Mouse (Mus musculus) T-helper 17 cell (primary cell): Measurements from ENCODE around the gene 4930572O03Rik.

Experiments
- in situ Hi-C, 2 experiments: fragments of 300-600 bp; cut with MboI, MseI; formaldehyde crosslinking; loops; 1 replicate in 1 of 2; 2 replicates in 1 of 2; pipeline ENCODE4 v1.15.1; 2025; ENCODE audit warnings: high pct_unique_total_duplicates in 2 of 2

Gene 4930572O03Rik

DNA sequence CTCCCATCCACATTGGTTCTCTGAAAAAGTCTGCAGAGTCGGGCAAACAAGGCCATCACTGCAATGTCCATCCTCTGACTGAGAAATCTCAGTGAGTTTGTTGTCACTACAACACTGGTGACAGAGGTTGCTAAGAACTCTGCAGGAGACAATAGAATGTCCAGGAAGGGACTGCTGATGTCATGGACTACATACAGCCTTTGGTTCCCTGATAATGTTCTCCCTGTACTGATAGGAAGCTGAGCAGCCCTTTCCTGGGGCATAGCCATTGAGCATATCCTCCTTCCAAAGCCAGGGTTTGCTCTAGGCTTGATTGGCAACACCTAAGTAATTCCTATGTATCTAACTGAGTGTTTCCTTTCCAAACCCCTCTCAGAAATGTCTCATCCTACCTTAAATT is at the start of gene 4930572O03Rik:
4930572O03Rik (minus strand) TSS at position 101 of the 400 bp plus-strand sequence.
- in situ Hi-C loops = loop anchor here in 1 of 2 experiments (5.0 kb wide), 1 partner anchor 40 kb away; the partner anchor contains the start of gene Speer4d

DNA sequence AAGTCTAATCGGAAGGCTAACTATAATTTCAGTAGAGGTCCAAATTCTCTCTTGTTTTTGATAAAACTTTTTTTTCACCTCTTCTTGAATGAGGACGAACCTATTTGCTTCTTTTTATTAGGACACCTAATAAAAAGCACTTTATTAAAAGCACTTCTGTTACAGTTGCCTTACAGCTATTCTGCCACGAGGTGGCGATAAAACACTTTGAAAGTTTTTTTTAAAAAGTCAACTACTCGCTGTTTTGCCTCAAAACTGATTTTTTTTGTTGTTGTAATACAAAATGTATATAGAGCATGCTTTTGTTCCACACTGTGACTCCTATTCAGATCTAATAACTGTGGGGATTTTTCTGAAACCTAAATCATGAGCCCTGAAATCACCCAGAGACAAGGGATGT is 46.0 kb upstream of the 4930572O03Rik start:
- in situ Hi-C loops = loop anchor here in 1 of 2 experiments (10.0 kb wide), 1 partner anchor 58 kb away; no protein-coding TSS in a partner anchor

DNA sequence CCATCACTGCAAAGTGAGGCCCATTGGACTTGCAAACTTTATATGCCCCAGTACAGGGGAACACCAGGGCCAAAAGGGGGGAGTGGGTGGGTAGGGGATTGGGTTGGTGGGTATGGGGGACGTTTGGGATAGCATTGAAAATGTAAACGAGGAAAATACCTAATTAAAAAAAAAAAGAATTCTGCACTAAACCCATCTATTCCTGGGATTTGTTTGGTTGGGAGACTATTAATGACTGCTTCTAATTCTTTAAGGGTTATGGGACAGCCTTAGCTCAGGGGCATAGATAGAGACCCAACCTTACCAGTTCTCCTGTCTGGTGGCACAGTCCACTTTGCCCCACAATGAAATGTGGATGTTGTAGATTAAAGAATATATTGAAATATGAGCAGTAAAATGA is 40.9 kb upstream of the 4930572O03Rik start:
- in situ Hi-C loops = loop anchor here (5.0 to 25.0 kb wide), 3 partner anchors 60 to 685 kb away; no protein-coding TSS in a partner anchor

DNA sequence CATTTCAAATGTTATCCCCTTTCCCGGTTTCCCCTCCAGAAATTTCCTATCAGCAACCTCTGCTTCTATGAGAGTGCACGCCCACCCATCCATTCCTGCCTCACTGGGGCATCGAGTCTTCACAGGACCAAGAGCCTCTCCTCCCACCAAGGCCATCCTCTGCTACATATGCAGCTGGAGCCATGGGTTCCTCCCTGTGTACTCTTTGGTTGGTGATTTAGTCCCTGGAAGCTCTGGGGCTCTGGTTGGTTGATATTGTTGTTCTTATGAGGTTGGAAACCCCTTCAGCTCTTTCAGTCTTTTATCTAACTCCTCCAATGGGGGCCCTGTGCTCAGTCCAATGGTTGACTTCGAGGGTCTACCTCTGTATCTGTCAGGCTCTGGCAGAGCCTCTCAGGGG is 35.0 kb upstream of the 4930572O03Rik start:
- in situ Hi-C loops = loop anchor here (5.0 to 25.0 kb wide), 3 partner anchors 95 to 740 kb away; no protein-coding TSS in a partner anchor

DNA sequence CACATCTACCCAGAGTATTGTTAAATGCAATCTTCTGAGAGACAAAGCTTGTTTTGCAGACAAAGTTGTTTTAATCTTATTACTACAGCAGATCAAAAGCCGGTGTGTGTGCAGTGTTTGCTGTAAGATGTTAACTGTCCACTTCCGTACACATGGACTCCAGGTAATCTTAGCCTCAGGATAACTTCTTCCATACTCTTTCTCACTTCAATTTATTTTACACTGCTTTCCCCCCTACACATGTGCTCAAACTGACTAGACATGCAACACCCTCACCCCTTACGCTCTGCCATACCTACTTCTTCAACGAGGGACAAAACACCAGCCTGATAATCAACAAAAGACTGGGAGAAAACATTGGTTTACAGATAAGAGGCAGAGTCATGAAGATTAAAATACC is 34.0 kb upstream of the 4930572O03Rik start:
- in situ Hi-C loops = loop anchor here (5.0 to 25.0 kb wide), 3 partner anchors 94 to 739 kb away; no protein-coding TSS in a partner anchor

DNA sequence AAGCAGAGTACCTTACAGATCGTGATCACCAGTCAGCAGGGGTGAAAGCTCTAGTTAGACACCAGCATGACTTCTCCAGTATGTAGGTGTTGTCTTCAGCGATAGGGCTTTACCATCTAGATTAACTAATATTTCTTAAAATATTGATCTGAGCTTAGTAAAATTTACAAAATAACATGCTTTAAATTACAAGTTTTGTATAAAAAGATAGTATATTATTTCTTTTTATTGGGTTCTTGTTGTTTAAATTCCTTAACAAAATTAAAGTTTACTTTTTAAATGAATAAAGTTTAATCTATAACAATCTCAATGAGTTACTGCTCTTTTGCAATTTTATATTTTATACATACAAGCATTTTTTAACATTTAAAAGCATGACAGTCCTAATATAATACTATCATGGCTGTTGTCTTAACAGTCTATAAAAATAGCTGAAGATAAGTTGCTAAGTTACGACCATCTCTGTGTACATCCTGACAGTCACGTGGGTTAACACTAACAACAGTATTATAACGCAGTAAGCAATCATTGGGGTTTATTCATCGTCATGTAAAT is 32.9 kb upstream of the 4930572O03Rik start:
- in situ Hi-C loops = loop anchor here (5.0 to 25.0 kb wide), 3 partner anchors 92 to 737 kb away; no protein-coding TSS in a partner anchor

DNA sequence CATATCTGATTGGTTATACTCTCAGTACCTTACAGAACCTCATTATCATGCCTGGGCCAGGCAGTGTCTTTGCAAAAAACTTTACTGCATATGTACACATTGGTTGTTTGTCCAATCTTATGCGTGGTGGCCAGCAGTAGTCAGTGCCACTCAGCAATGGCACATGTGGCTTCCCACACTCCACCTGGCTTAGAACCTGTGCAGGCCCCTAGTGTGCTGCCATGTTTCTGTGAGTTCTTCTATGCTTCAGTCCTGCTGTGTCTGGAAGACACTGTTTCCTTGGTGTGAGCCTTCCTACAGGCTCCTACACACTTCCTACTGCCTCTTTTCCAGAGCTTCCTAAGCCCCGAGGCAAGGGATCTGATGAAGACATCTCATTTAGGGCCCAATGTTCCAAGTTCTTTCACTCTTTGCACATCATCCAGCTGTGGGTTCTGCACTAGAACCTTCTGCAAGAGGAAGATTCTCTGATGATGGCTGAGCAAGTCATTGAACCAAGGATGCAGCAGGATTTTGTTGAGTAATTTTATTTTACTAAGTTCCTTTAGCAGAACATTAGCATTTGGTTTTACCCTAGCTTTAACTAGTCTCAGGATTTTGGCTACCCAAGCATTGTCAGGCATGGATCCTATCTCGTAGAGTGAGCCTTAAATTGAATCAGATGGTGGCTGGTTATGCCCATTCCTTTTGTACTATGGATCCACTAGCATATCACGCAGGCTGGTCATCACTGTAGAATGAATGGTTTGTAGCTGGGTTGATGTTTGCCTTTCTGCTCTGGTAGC is 32.2 kb upstream of the 4930572O03Rik start:
- in situ Hi-C loops = loop anchor here in 1 of 2 experiments (25.0 kb wide), 1 partner anchor 677 kb away; no protein-coding TSS in a partner anchor

DNA sequence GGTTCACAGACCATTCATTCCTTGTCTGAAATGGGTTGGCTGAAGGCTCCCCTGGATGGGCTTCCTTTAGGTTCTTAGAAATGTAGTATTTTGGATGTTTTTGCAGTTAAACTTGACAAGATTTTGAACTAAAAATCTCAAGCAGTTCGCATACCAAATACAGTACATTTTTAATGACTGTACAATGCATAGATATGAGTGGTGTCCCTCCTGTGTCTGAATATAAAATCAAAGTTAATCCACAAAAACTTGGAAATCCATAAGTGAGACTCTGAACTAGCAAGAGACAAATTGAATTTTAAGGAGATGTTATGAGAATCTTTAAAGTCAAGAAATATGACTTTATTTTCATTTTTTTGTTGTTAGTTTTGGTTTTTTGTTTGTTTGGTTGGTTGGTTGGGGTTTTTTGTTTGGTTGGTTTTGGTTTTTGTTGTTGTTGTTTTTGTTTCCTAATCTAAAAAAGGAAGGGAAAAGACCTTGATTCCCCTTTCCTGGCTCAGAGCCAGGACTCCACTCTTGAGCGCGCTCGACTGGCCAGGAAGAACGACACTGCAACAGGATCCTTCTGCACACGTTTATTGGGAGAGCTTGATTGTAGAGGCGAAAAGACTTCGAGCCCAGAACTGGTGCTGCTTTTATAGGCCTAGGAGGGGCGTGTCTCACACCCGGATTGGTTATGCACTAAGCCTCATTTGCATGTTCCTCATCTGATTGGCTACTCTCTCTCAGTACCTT is 24.6 kb upstream of the 4930572O03Rik start:
- in situ Hi-C loops = loop anchor here (5.0 to 25.0 kb wide), 2 partner anchors 629 to 669 kb away; no protein-coding TSS in a partner anchor

DNA sequence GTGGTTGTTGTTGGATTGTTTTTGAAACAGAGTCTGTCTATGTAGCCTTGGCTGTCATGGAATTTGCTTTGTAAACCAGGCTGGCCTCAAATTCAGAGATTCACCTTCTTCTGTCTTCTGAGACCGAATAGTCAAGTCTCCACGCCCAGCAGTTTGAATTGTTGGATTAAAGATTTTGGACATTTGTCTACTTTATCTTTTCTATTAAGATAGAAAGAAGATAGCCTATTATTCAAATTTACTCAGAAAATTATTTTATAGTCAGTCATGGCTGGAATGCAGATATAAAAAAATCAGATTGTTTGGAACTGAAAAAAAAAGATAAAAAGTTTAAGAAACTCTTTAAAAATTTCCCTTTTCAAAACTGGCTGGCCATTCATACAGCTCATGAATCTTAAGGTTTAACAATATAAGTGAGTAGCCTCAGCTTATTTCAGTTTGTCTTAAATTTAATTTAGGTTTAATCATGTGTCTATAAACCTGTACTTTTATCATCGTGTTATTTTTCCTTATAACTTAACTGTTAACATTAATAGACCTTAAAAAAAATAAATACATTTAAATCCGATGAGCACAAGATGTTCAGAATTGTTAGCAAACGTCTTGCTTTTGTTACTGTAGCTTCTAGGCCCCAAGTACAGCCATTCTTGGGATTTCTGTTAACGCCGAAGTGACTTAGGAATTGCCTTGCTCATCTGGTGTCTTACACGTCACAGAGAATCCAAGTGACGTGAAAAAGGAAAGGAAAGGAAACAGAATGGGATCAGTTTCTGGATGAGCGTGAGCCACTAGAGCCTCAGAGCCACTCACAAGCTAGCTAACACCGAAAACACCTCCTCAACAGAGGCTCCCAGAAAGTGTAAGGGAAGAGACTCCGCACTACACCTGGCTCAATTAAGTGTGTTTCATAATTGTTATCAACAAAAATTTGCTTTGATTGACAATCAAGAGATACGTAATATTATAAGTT is 23.4 kb upstream of the 4930572O03Rik start:
- in situ Hi-C loops = loop anchor here (5.0 to 25.0 kb wide), 3 partner anchors 123 to 668 kb away; no protein-coding TSS in a partner anchor

DNA sequence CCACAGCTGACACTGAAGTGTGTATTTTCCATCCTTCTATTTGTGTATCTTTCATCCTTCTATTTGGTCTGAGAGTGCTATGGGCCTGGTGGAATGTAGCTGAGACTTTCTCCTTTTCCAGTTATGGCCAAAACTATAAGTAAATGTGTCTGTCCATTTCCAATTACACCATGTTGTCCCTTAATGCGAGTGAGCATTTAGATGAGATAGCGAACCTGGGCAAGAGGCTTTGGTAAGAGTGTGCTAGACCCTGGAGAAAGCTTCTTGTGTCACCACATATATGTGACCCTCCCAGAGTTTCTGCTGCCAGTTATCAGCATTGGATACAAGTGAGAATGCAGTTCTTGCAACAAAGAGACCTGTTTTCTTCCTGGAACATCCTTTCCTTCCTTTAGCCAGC is 22.0 kb upstream of the 4930572O03Rik start:
- in situ Hi-C loops = loop anchor here in 1 of 2 experiments (5.0 to 25.0 kb wide), 2 partner anchors 122 to 667 kb away; no protein-coding TSS in a partner anchor

DNA sequence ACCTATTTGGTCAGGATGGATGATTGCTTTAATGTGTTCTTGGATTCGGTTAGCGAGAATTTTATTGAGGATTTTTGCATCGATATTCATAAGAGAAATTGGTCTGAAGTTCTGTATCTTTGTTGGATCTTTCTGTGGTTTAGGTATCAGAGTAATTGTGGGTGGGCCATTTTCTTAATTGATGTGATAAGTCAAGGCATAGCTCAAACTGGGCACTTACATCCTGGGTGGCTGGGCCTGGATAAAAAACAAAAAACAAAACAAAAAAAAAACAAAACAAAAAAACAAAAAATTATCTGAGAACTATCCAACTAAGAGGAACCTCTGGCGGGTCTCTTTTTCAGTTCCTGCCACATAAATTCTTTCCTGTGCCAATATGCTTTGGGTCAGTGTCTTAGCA is 20.9 kb upstream of the 4930572O03Rik start:
- in situ Hi-C loops = loop anchor here in 1 of 2 experiments (5.0 to 25.0 kb wide), 2 partner anchors 120 to 665 kb away; no protein-coding TSS in a partner anchor

DNA sequence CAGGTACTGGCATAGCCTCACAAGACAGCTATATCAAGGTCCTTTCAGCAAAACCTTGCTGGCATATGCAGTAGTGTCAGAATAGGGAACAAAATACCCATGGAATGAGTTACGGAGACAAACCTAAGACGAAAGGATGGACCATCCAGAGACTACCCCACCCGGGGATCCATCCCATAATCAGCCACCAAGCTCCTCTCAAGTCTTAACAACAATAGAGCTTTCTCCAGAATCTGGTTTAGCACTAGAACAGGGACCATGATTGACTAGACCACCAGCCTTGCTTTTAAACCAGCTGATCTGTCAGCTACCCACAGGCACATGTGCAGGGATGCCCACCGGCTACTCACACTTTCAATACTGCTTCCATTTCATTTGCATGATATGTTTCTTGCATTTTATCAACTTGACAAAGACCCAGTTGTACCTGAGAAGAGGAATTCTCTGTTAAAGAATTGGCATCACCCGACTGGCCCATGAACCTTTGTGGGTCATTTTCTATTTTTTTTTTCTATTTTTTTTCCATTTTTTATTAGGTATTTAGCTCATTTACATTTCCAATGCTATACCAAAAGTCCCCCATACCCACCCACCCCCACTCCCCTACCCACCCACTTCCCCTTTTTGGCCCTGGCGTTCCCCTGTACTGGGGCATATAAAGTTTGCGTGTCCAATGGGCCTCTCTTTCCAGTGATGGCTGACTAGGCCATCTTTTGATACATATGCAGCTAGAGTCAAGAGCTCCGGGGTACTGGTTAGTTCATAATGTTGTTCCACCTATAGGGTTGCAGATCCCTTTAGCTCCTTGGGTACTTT is 17.8 kb upstream of the 4930572O03Rik start:
- in situ Hi-C loops = loop anchor here (5.0 to 25.0 kb wide), 3 partner anchors 117 to 687 kb away; no protein-coding TSS in a partner anchor

DNA sequence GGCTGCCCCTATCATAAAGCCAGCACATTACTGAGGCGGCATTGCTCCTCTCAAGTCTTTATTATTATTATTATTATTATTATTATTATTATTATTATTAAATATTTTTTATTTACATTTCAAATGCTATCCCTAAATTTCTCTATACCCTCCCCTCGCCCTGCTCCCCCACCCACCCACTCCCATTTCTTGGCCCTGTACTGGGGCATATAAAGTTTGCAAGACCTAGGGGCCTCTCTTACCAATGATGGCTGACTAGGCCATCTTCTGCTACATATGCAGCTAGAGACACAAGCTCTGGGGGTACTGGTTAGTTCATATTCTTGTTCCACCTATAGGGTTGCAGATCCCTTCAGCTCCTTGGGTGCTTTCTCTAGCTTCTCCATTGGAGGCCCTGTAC is 17.1 kb upstream of the 4930572O03Rik start:
- in situ Hi-C loops = loop anchor here in 1 of 2 experiments (5.0 kb wide), 1 partner anchor 687 kb away; no protein-coding TSS in a partner anchor

DNA sequence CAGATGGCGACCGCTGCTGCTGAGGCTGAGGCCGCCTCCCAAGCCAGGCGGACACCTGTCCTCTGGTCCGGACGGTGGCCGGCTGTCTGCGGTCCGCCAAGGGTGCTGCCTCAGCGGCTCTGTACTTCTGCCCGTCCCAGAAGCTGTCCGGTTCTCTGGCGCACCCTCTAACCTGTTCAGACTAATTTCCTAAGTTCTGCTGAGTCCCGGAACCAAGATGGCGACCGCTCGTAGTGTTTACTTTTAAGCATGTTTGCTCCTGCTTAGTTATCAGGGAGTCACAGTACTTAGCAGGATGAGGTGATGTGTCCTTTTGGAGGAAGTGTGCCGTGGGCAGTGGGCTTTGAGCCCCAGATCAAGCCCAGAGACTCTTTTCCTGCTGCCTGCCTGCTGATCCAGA is 13.9 kb upstream of the 4930572O03Rik start:
- in situ Hi-C loops = loop anchor here in 1 of 2 experiments (5.0 kb wide), 1 partner anchor 683 kb away; no protein-coding TSS in a partner anchor

DNA sequence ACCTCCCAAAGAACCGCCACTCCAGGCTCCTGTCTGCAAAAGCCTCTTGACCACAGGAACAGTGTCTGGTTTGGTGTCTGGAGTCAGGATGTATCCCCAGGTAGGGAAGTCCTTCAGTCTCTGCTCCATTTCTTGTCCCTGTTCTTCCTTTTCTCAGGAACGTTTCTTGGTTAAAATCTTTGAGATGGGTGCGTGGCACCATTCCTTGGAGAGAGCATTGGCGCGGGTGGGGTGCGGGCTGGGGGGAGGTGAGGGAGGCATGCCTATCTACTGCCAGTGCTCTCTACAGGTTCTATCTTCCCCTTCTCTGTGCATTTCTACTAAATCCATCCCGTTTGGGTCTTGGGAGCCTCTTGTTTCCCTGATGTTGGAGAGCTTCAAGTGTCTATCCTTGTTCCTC is 7.0 kb upstream of the 4930572O03Rik start:
- in situ Hi-C loops = loop anchor here in 1 of 2 experiments (5.0 kb wide), 1 partner anchor 182 kb away; no protein-coding TSS in a partner anchor

DNA sequence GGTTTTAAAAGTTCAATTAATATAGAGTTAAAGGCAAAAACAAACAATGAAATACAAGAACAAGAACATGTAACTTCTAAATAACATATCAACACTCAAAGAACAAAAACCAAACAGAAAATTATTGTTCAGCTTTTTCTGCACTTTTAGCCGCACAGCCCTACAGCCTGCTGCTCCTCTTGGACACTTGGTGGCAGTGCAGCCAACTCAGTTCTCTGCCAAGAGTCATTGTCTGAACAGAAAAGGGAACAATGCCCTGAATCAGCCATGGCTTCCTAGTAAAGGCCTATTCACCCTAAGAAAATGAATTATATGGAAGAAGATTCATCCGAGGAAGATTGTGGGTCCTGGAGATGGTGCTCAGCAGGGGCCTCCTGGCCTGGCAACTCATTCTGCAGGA is 4.5 kb downstream of the 4930572O03Rik start:
- in situ Hi-C loops = loop anchor here in 1 of 2 experiments (5.0 kb wide), 1 partner anchor 60 kb away; the partner anchor contains the start of gene Speer4c

DNA sequence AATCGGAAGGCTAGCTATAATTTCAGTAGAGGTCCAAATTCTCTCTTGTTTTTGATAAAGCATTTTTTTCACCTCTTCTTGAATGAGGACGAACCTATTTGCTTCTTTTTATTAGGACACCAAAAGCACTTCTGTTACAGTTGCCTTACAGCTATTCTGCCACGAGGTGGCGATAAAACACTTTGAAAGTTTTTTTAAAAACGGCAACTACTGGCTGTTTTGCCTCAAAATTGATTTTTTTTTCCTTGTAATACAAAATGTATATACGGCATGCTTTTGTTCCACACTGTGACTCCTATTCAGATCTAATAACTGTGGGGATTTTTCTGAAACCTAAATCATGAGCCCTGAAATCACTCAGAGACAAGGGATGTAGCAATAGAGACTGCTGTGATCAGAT is 11.2 kb downstream of the 4930572O03Rik start:
- in situ Hi-C loops = loop anchor here in 1 of 2 experiments (10.0 kb wide), 1 partner anchor 59 kb away; no protein-coding TSS in a partner anchor

DNA sequence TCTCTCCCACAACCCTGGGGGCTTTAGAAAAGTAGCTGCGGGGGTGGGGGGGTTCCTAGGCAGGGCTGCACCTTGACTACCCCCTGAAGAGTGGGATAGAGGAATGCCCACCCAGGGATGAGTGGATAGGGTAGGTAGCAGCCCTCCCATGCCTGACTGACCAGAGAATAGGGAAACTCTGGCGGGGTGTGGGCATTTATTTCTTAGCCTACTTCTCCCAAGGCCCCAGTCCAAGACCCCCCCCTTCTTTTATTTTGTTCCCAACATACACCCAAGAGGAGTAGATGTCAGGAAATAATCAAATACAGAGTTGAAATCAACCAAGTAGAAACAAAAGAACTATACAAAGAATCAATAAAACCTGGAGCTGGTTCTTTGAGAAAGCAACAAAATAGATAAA is 19.2 kb downstream of the 4930572O03Rik start:
- in situ Hi-C loops = loop anchor here in 1 of 2 experiments (5.0 kb wide), 2 partner anchors 40 to 60 kb away; no protein-coding TSS in a partner anchor

DNA sequence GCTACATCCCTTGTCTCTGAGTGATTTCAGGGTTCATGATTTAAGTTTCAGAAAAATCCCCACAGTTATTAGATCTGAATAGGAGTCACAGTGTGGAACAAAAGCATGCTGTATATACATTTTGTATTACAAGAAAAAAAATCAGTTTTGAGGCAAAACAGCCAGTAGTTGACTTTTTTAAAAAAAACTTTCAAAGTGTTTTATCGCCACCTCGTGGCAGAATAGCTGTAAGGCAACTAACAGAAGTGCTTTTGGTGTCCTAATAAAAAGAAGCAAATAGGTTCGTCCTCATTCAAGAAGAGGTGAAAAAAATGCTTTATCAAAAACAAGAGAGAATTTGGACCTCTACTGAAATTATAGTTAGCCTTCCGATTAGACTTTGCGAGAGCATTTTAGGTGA is 26.8 kb downstream of the 4930572O03Rik start:
- in situ Hi-C loops = loop anchor here in 1 of 2 experiments (5.0 kb wide), 1 partner anchor 38 kb away; no protein-coding TSS in a partner anchor
